Mouse (Mus musculus) heart, adult 2 months (tissue): ENCODE results near the gene Mapk1. TPM values are rescaled to one million over a fixed set of nuclear protein-coding genes. Genes with fewer than 3 reads are reported as not detected.

Experiments used
- DNase-seq, 2 experiments: peaks; one replicate each; pipeline ENCODE4 v3.0.0; 2021
- H3K27ac ChIP-seq: fragments of 200-600 bp; 2 replicates; pipeline ENCODE4 v1.8.1; 2022
- H3K27me3 ChIP-seq: fragments of 200-500 bp; 2 replicates; pipeline ENCODE4 v1.6.1; 2012; ENCODE audit warnings: mild to moderate bottlenecking, low read length, inconsistent platforms, mixed read lengths; ENCODE audit not compliant: control insufficient read depth, insufficient read depth
- H3K36me3 ChIP-seq: fragments of 200-500 bp; 2 replicates; pipeline ENCODE4 v1.6.1; 2012; ENCODE audit warnings: low read length, inconsistent platforms; ENCODE audit not compliant: control insufficient read depth, insufficient read depth
- H3K4me1 ChIP-seq: fragments of 200-500 bp; 2 replicates; pipeline ENCODE4 v1.6.1; 2011; ENCODE audit warnings: low read length; ENCODE audit not compliant: control insufficient read depth, insufficient read depth
- H3K4me3 ChIP-seq: fragments of 200-600 bp; 2 replicates; pipeline ENCODE4 v1.8.1; 2022
- H3K79me2 ChIP-seq: fragments of 200-500 bp; replicated peaks from 2 replicates; pipeline ENCODE4 v1.6.1; 2012; ENCODE audit warnings: mild to moderate bottlenecking, inconsistent platforms, low read length, moderate library complexity, mixed read lengths; ENCODE audit not compliant: control insufficient read depth, insufficient read depth
- H3K9ac ChIP-seq: fragments of 200-500 bp; 2 replicates; pipeline ENCODE4 v1.6.1; 2012; ENCODE audit warnings: low read depth, mild to moderate bottlenecking, control low read depth, inconsistent platforms, low read length, mixed read lengths
- CTCF ChIP-seq: fragments of 200-600 bp; IDR thresholded peaks from 2 replicates; pipeline ENCODE4 v1.8.1; 2022; ENCODE audit warnings: antibody characterized with exemption, mild to moderate bottlenecking, moderate library complexity
- EP300 ChIP-seq: fragments of 200-500 bp; IDR thresholded peaks from 2 replicates; pipeline ENCODE4 v1.6.1; 2011; ENCODE audit warnings: low read depth, low read length, control low read depth; ENCODE audit not compliant: insufficient read depth
- POLR2A ChIP-seq: fragments of 200-500 bp; IDR thresholded peaks from 2 replicates; pipeline ENCODE4 v1.6.1; 2011; ENCODE audit warnings: mild to moderate bottlenecking, low read depth, low read length, control low read depth; ENCODE audit not compliant: insufficient read depth
- WGBS: fragments of 180-500 bp; shearing (Covaris S2); methylation state at CpG from one replicate; pipeline ENCODE4 v1.1.7; 2018; 5-methylcytosine and 5-hydroxymethylcytosine counted together
- intact Hi-C: fragments of 180-260 bp; cut with DNase I; formaldehyde crosslinking; loops from one replicate; pipeline ENCODE4 v1.15.1; 2025
- long read RNA-seq: library from polyadenylated mRNA; stranded (forward); transcript quantifications from one replicate; pipeline ENCODE4 v2.0.0, GENCODE M21; 2021
- polyA plus RNA-seq: library from polyadenylated mRNA; depleted of rRNA; stranded (reverse); fragments of >200 nt; gene quantifications from 2 replicates; pipeline ENCODE4 v1.2.3, GENCODE M21; 2012; rRNA removed
- total RNA-seq, 2 experiments: library from RNA; stranded (reverse); gene quantifications; 2 replicates each; pipeline ENCODE4 v1.2.3; 2021

Gene Mapk1
- total RNA-seq: 100 to 1,000 TPM; 103 to 115 TPM
- polyA plus RNA-seq: 56.2 and 104 TPM in 2 replicates
- long read RNA-seq, full-length matches to known transcripts: 43 of 54 reads
- long read RNA-seq, partial matches to known transcripts: 1 of 54 reads
- long read RNA-seq, other reads (novel, unspliced or antisense): 10 of 54 reads

GRCm38 (mm10) chr16:16983131-16983533 lies at the start of gene Mapk1:
Gene Mapk1 (plus strand): TSS chr16:16983382.
- peak; percentile 96 for DNase-seq
- Histone ChIP-seq H3K4me1 (peaks cover 2% of the 10 kb centered on the region; the same call in 1 of the 2 replicates), H3K4me3 (peak within 1 kb of the TSS; percentile 93), H3K36me3 (peaks cover 13% of the 10 kb centered on the region), H3K9ac (peak within 1 kb of the TSS; percentile 92), H3K27ac (peak within 1 kb of the TSS; percentile 95), H3K27me3 (no peaks in the 10 kb centered on the region), H3K79me2 (peaks cover 2% of the 10 kb centered on the region; the same call in 1 of the 2 replicates)
- TF ChIP-seq POLR2A: peak; percentile 98
- peak; percentile 90 for TF ChIP-seq EP300
- TF ChIP-seq CTCF: no peak
- intact Hi-C loops: loop anchor here (5.0 kb wide), 2 partner anchors 71 to 89 kb away; no protein-coding TSS in a partner anchor
- under 1% methylated on average over 35 of the region's 35 CpGs for WGBS

GRCm38 (mm10) chr16:16939543-16939942 lies 43.6 kb upstream of the Mapk1 start:
- intact Hi-C loops: no loop called here
- 77% methylated on average over 9 of the region's 9 CpGs for WGBS
- H3K4me1 ChIP-seq: no peaks in the 10 kb centered on the region
- H3K9ac ChIP-seq: no peak overlapping the region
- H3K27ac ChIP-seq: no peak overlapping the region
- H3K27me3 ChIP-seq: no peaks in the 10 kb centered on the region
- no peaks in the 10 kb centered on the region for H3K36me3 ChIP-seq
- no peak for DNase-seq
- TF ChIP-seq POLR2A (no peak), CTCF (no peak), EP300 (no peak)
- H3K79me2 ChIP-seq: no peaks in the 10 kb centered on the region
- H3K4me3 ChIP-seq: no peak overlapping the region

GRCm38 (mm10) chr16:16941078-16941477 lies 42.1 kb upstream of the Mapk1 start:
- no peak overlapping the region for H3K4me3 ChIP-seq
- 91% methylated on average over 2 of the region's 2 CpGs for WGBS
- H3K9ac ChIP-seq: no peak overlapping the region
- H3K4me1 ChIP-seq: no peaks in the 10 kb centered on the region
- no peaks in the 10 kb centered on the region for H3K36me3 ChIP-seq
- TF ChIP-seq CTCF: no peak
- TF ChIP-seq POLR2A: no peak
- no peak for TF ChIP-seq EP300
- no peak overlapping the region for H3K27ac ChIP-seq
- intact Hi-C loops: no loop called here
- no peaks in the 10 kb centered on the region for H3K79me2 ChIP-seq
- H3K27me3 ChIP-seq: no peaks in the 10 kb centered on the region
- DNase-seq: no peak

GRCm38 (mm10) chr16:16958575-16958974 lies 24.6 kb upstream of the Mapk1 start:
- intact Hi-C loops: no loop called here
- H3K4me1 ChIP-seq: no peaks in the 10 kb centered on the region
- H3K27me3 ChIP-seq: no peaks in the 10 kb centered on the region
- H3K79me2 ChIP-seq: no peaks in the 10 kb centered on the region
- no peak for DNase-seq
- H3K27ac ChIP-seq: no peak overlapping the region
- no peak overlapping the region for H3K4me3 ChIP-seq
- WGBS: 39% methylated on average over 2 of the region's 5 CpGs
- H3K36me3 ChIP-seq: no peaks in the 10 kb centered on the region
- no peak overlapping the region for H3K9ac ChIP-seq
- TF ChIP-seq EP300 (no peak), CTCF (no peak), POLR2A (no peak)

- intact Hi-C loops: no loop called here
- TF ChIP-seq CTCF (no peak), POLR2A (no peak), EP300 (no peak)
- Histone ChIP-seq H3K4me1 (no peaks in the 10 kb centered on the region), H3K27ac (no peak overlapping the region), H3K79me2 (no peaks in the 10 kb centered on the region), H3K36me3 (no peaks in the 10 kb centered on the region), H3K9ac (no peak overlapping the region), H3K4me3 (no peak overlapping the region), H3K27me3 (no peaks in the 10 kb centered on the region)
- 86% methylated on average over 6 of the region's 6 CpGs for WGBS
- DNase-seq: no peak
These were observed 23.3 kb upstream of the Mapk1 start for GRCm38 (mm10) chr16:16959907-16960306.

GRCm38 (mm10) chr16:16965149-16965548 lies 18.0 kb upstream of the Mapk1 start:
- 51% methylated on average over 1 of the region's 1 CpGs for WGBS
- DNase-seq: no peak
- Histone ChIP-seq H3K36me3 (no peaks in the 10 kb centered on the region), H3K27ac (no peak overlapping the region), H3K79me2 (no peaks in the 10 kb centered on the region), H3K4me1 (no peaks in the 10 kb centered on the region), H3K9ac (no peak overlapping the region), H3K27me3 (no peaks in the 10 kb centered on the region), H3K4me3 (no peak overlapping the region)
- TF ChIP-seq EP300 (no peak), POLR2A (no peak), CTCF (no peak)
- intact Hi-C loops: no loop called here
